Mouse (Mus musculus) T-helper 1 cell (primary cell): ENCODE measurements around the gene Itga2.

Experiments
- in situ Hi-C: fragments of 300-600 bp; cut with MboI, MseI; formaldehyde crosslinking; loops from one replicate; pipeline ENCODE4 v1.15.1; 2025; ENCODE audit warnings: high pct_unique_total_duplicates

Gene Itga2

GRCm38 (mm10) chr13:114885171-114885570 lies 46.7 kb downstream of the Itga2 start:
- in situ Hi-C loops = no loop called here

DNA sequence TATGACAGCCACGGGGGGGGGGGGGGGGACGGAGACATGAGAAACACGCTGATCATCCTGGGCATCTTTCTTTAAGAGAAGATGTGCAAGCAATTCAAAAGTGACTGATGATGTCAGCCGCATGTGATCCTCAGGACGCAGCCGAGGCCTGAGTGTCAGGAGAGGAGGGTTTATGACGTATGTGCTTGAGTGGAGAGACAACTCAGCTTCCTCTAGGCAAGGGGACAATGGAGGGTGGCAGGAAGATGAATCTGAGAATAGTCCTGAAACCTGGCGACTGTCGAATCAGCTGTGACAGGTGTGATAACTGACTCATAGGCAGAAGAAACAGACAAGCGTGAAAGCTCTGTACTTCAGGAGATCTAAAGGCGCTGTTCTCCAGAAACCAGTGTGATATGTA lies 53.2 kb downstream of the Itga2 start:
- in situ Hi-C loops = no loop called here

GRCm38 (mm10) chr13:114876005-114876520 lies 55.8 kb downstream of the Itga2 start:
- in situ Hi-C loops = no loop called here

GRCm38 (mm10) chr13:114874738-114875137 lies 57.2 kb downstream of the Itga2 start:
- in situ Hi-C loops = no loop called here

DNA sequence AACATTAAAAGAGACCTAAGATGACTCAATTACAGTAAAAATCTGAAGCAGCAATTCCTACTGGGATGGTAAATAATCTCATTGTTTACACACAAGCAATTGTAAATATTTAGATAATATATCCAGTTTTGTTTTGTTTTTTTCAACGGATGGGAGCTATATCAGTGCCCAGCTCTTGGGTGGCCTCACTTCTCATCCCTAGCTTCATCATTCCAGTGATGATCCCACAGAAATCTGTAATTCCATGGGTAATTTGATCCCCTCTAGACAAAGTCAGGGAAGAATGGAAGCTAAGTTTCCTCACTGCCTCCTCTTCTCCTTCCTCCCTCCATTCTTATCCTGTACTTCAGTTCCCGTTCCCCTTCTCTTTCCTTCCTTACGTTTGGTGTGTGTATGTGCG lies 74.4 kb downstream of the Itga2 start:
- in situ Hi-C loops = no loop called here

DNA sequence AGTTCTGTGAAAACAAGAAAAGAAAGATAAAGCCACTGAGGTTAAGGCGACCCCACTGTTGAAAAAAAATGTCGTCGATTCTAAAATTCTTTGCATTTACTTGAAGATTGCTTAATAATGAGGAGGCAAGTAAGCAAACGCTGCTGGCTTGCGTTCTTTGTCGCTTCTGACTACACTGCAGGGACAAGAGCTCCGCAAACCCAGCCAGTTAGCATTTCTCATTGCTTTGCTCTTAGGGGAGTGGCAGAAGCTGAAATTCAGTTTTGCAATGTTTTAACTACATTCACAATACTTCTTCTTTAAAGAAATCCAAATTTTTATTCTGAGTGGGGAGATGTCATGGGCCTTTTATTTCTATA lies 75.7 kb downstream of the Itga2 start:
- in situ Hi-C loops = no loop called here

- in situ Hi-C loops = no loop called here
Measured at GRCm38 (mm10) chr13:114855573-114856268, 76.2 kb downstream of the Itga2 start.

- in situ Hi-C loops = no loop called here
Measured at GRCm38 (mm10) chr13:114854428-114854827, 77.5 kb downstream of the Itga2 start.

GRCm38 (mm10) chr13:114854023-114854422 lies 77.9 kb downstream of the Itga2 start:
- in situ Hi-C loops = no loop called here

GRCm38 (mm10) chr13:114853152-114853551 lies 78.7 kb downstream of the Itga2 start:
- in situ Hi-C loops = no loop called here

GRCm38 (mm10) chr13:114852264-114853111 lies 79.4 kb downstream of the Itga2 start:
- in situ Hi-C loops = no loop called here

DNA sequence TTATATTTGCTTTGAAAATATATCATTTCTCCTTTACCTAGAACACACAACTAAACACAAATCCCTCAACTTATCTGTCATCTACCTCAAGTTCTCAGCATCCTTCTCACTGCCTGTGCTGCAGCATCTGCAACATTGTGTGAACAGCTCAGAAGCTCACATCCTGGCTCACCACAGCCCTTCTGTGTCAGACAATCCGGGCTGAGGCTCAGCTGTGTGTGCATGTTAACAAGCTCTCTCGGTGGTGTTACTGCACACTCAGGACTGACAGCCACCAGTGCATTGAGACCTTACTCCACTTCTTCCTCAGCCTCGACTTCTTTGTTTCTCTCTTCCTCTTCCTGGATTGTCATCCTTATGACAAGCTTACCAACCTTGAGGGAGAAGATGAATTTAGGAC lies 83.0 kb downstream of the Itga2 start:
- in situ Hi-C loops = no loop called here

DNA sequence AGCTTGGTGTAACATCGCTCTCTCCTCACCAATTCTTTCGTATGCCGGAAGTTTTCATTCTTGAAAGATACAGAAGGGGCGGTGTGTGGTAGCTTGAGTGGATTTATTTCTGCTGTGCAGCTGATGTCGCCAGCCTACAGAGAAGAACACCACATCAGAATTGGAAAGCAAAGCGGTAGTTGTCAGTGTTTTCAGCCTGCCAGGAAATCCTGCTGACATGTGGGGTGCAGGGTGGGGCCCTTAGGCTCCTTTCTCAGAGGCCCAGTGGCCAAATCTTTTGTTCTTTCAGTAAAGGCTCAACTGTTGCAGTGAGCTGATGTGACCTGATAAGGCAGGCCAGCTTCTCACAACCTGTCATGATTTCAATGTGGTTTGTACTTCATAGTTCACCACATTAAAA lies 86.1 kb downstream of the Itga2 start:
- in situ Hi-C loops = no loop called here

DNA sequence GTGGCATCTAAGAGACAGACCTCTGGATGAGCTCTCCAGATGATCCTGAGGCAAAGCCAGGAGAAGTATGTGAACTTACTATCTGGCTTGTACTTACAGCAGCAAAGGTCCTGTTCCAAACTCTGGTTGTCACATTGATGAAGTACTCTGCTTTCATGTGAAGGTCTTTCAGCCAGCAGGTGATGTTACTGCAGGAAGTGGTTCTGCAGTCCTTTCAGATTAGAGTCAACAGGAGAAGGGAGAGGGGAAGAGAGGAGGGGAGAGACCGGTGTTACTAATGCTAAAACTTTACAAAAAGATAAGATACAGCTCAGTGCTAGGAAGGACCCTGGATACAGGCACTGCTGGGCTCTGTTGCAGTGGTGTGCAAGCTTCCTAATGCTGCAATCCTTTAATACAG lies 88.6 kb downstream of the Itga2 start:
- in situ Hi-C loops = loop anchor here (5.0 kb wide), 2 partner anchors 89 to 119 kb away; partner anchors contain the start of gene Itga2

DNA sequence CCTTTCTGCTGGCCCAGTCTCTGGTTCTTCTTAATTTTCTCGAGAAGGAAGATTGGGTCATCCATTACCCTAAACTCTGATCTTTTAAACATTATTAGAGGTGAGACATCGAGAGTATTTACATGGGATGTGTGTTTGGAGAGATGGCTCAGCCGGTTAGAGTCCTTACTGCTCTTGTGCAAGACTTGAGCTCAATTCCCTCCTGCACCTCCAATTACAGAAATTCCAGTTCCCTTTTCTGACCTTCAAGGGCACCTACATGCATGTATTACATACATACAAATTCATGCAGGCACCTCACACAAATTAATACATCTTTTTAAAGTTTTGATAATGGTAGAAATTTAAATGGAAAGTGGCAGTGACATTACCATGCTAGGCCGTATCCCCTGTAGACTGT lies 91.4 kb downstream of the Itga2 start:
- in situ Hi-C loops = loop anchor here (5.0 kb wide), 2 partner anchors 92 to 122 kb away; partner anchors contain the start of gene Itga2

DNA sequence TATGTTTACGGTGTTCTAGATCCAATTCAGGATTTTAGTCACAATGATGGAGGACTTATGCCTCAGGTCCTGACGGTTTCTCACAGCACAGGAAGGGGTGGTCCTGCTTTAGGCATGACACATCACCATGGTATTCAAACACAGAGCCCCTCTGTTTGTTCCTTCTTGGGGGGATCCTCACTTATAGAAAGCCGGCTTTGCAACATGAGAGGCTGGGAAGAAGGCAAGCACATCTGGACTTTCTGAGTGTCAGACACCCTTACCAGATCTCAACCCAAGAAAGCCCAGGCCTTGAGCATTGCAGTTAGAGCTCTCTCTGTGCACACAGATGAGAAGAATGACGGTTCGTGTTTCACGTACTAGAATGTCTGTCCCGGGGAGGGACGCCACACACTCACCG lies 92.8 kb downstream of the Itga2 start:
- in situ Hi-C loops = no loop called here

GRCm38 (mm10) chr13:114838535-114838990 lies 93.3 kb downstream of the Itga2 start:
- in situ Hi-C loops = no loop called here

GRCm38 (mm10) chr13:114837061-114837460 lies 94.8 kb downstream of the Itga2 start:
- in situ Hi-C loops = no loop called here

DNA sequence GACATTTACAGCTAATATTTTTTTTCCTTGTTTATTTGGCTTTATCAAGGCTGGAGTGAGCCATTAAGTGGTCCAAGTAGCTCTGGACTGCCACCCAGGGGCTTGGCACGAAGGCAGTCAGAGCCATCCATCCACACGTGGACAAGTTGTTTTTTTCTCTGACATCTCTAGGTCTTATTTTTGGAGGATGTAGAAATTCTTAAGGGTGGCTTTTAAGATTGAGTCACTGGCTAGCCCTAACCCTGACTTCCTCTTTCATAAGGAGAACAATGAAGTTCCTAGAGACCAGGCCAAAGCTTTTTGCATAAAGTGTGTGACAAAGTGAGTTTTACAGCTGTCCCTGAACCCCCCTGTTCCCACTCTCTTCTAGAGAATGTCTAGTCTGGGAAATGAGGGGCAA lies 97.3 kb downstream of the Itga2 start:
- in situ Hi-C loops = no loop called here

DNA sequence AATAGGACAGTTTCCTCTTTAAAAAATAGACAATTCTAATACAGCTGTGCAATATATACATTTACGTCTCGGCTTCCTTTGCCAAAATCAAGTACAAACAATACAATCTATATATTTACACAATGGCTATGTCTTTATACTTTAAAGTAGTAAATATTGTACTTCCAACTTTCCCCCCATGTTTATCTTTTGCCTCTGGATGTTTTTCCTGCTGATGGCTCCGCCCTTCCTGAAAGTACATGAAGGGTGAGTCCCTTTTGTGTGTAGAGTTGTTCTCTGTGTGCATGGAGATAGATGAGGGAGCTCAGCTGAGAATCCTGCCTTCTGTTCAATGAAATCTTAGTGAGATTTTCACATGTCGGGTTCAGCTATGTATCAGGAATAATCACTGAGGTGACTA lies 98.5 kb downstream of the Itga2 start:
- in situ Hi-C loops = no loop called here

- in situ Hi-C loops = no loop called here
Measured at GRCm38 (mm10) chr13:114832761-114833160, 99.1 kb downstream of the Itga2 start.

GRCm38 (mm10) chr13:114831367-114831833 lies 100.5 kb downstream of the Itga2 start:
- in situ Hi-C loops = no loop called here
